ENCODE assay signal across 17 mouse cellular contexts in the genomic region with DNA sequence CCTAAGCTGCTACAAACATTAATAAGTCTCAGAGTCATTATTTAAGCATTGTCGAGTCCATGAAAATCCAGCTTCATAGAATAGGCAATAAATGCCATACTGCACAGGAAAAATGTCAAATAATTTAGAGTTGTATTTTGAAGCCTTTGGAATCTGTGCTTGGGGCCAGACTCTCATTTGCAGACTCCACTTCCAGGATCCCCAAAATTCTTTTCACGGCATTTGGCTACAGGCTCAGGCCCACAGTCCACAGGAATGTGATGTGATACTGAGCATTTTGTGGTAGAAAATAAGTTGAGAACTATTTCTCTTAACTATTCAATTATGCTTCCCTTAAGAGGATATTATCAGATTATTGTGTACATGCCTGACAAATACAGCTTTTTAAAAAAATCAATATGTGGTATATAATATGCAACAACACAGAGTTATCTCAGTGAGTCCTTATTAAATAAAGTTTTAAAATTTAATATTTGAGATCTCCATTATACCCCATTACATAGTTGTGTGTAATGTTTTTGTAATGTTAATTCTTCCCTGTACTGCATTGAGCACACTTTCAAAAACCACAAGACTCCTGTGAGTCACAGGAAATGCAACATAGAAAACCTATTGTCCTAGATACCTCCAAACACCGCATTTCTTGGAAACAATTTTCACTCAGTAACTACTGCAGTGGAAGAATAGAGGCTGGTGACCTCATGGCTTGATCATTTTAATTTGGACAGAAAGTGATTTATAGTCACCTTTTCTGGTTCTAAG.
"Had no signal": no experiment of that assay in that cellular context is flagged by ENCODE, and none has a peak within 500 bp of the region (broad histone marks: within the 10 kb centered on the region; RNA-seq: fewer than 3 reads in every experiment).

No protein-coding gene starts in this region.

- H3K36me3 ChIP-seq: neural tube, embryonic 12.5 days; neural tube, embryonic 15.5 days; stomach, embryonic 15.5 days had no signal

- DNase-seq: kidney, postnatal 25 days; layer of hippocampus, postnatal 36 days; liver, postnatal 0 days; lung, embryonic 14.5 days; midbrain, embryonic 14.5 days; retina, postnatal 1 day; right cerebral cortex, postnatal 25 days; spleen, adult 18-20 months; thymus, postnatal 36 days had no signal

- H3K9ac ChIP-seq: liver, embryonic 14.5 days; liver, postnatal 0 days; lung, embryonic 14.5 days; neural tube, embryonic 12.5 days; neural tube, embryonic 15.5 days; stomach, embryonic 15.5 days had no signal

- H3K4me2 ChIP-seq: lung, embryonic 14.5 days; neural tube, embryonic 12.5 days; neural tube, embryonic 15.5 days; stomach, embryonic 15.5 days had no signal

- H3K4me1 ChIP-seq: neural tube, embryonic 12.5 days; neural tube, embryonic 15.5 days; stomach, embryonic 15.5 days had no signal

- H3K4me3 ChIP-seq: left cerebral cortex, adult 2 months; neural tube, embryonic 12.5 days; neural tube, embryonic 15.5 days; stomach, embryonic 15.5 days had no signal

- H3K9me3 ChIP-seq: neural tube, embryonic 12.5 days; neural tube, embryonic 15.5 days; stomach, embryonic 15.5 days had no signal

- H3K27ac ChIP-seq: kidney, postnatal 0 days; left cerebral cortex, adult 2 months; liver, embryonic 14.5 days; macrophage; neural tube, embryonic 12.5 days; neural tube, embryonic 15.5 days; stomach, embryonic 15.5 days had no signal

- ATAC-seq: liver, postnatal 0 days; lung, postnatal 0 days had no signal

- H3K27me3 ChIP-seq: neural tube, embryonic 12.5 days; neural tube, embryonic 15.5 days; stomach, embryonic 15.5 days had no signal
